Mouse (Mus musculus): ENCODE data around the gene Drap1. TPM values are rescaled to one million over a fixed set of nuclear protein-coding genes. Genes with fewer than 3 reads are reported as not detected.

The Drap1 gene
- polyA plus RNA-seq (2014; fragmentation: Nextera tagmentation; extraction: Ambion mirVana) = 237 and 253 TPM in 2 replicates

GRCm38 (mm10) chr19:5424782-5425741, at the start of gene Drap1, which contains the start of gene AI837181:
Drap1 (minus strand) TSS chr19:5424979.
AI837181 (plus strand) TSS chr19:5425144.
- peak; percentile 93 for ATAC-seq (ENCODE audit: low FRiP score)
- WGBS = under 1% methylated on average over 82 of the region's 87 CpGs
- Histone ChIP-seq H3K36me3 (replicated peaks; ENCODE audit: control insufficient read depth, insufficient read depth) (peaks cover 50% of the 10 kb centered on the region), H3K9ac (peak within 1 kb of the TSS; percentile 94), H3K9me3 (ENCODE audit: control insufficient read depth, low read length) (no peaks in the 10 kb centered on the region), H3K27ac (peak within 1 kb of the TSS; percentile 94), H3K4me3 (replicated peaks; ENCODE audit: low read length) (peak within 1 kb of the TSS; percentile 79), H3K4me2 (replicated peaks) (peak within 1 kb of the TSS; percentile 90), H3K4me1 (replicated peaks; ENCODE audit: control insufficient read depth, insufficient read depth, low read length) (peaks cover 24% of the 10 kb centered on the region), H3K27me3 (ENCODE audit: control insufficient read depth, insufficient read depth, low read length) (no peaks in the 10 kb centered on the region)
- DNase-seq (ENCODE audit: low spot score) = peak; percentile 96

GRCm38 (mm10) chr19:5473720-5474119, 48.9 kb upstream of the Drap1 start, which contains the start of gene Efemp2:
Efemp2 (plus strand) TSS chr19:5473954.
- no peaks in the 10 kb centered on the region for H3K27me3 ChIP-seq (ENCODE audit: control insufficient read depth, insufficient read depth, low read length)
- DNase-seq (ENCODE audit: low spot score) (peak; percentile 69), ATAC-seq (ENCODE audit: low FRiP score) (peak; percentile 56)
- H3K36me3 ChIP-seq (replicated peaks; ENCODE audit: control insufficient read depth, insufficient read depth) = 0 out of 2 replicates have a peak, but pooled peaks cover 11% of the 10 kb centered on the region
- H3K4me1 ChIP-seq (replicated peaks; ENCODE audit: control insufficient read depth, insufficient read depth, low read length) = peaks cover 24% of the 10 kb centered on the region
- peak within 1 kb of the TSS; percentile 57 for H3K4me3 ChIP-seq (replicated peaks; ENCODE audit: low read length)
- H3K4me2 ChIP-seq (replicated peaks) = peak within 1 kb of the TSS; percentile 99
- under 1% methylated on average over 22 of the region's 22 CpGs for WGBS
- peak within 1 kb of the TSS; percentile 69 for H3K9ac ChIP-seq
- H3K9me3 ChIP-seq (ENCODE audit: control insufficient read depth, low read length) = no peaks in the 10 kb centered on the region
- H3K27ac ChIP-seq = peak within 1 kb of the TSS; percentile 34

GRCm38 (mm10) chr19:5472857-5473256, 48.1 kb upstream of the Drap1 start:
- H3K4me1 ChIP-seq (replicated peaks; ENCODE audit: control insufficient read depth, insufficient read depth, low read length) = peaks cover 24% of the 10 kb centered on the region
- DNase-seq (ENCODE audit: low spot score) (no peak), ATAC-seq (ENCODE audit: low FRiP score) (no peak)
- no peak overlapping the region for H3K4me3 ChIP-seq (replicated peaks; ENCODE audit: low read length)
- WGBS = 86% methylated on average over 3 of the region's 3 CpGs
- no peaks in the 10 kb centered on the region for H3K27me3 ChIP-seq (ENCODE audit: control insufficient read depth, insufficient read depth, low read length)
- H3K27ac ChIP-seq = no peak overlapping the region
- no peaks in the 10 kb centered on the region for H3K9me3 ChIP-seq (ENCODE audit: control insufficient read depth, low read length)
- H3K36me3 ChIP-seq (replicated peaks; ENCODE audit: control insufficient read depth, insufficient read depth) = peaks cover 9% of the 10 kb centered on the region
- H3K4me2 ChIP-seq (replicated peaks) = no peak overlapping the region
- no peak overlapping the region for H3K9ac ChIP-seq

- 48% methylated on average over 5 of the region's 5 CpGs for WGBS
These were observed 47.1 kb upstream of the Drap1 start for GRCm38 (mm10) chr19:5471846-5472245.

GRCm38 (mm10) chr19:5468374-5468773, 43.6 kb upstream of the Drap1 start, which contains the start of gene Ctsw:
Ctsw (minus strand) TSS chr19:5468507.
- DNase-seq (ENCODE audit: low spot score) (no peak), ATAC-seq (ENCODE audit: low FRiP score) (no peak)
- peaks cover 43% of the 10 kb centered on the region for H3K36me3 ChIP-seq (replicated peaks; ENCODE audit: control insufficient read depth, insufficient read depth)
- H3K4me2 ChIP-seq (replicated peaks) = no peak within 1 kb of the TSS
- H3K9ac ChIP-seq = no peak within 1 kb of the TSS
- 60% methylated on average over 5 of the region's 5 CpGs for WGBS
- no peaks in the 10 kb centered on the region for H3K27me3 ChIP-seq (ENCODE audit: control insufficient read depth, insufficient read depth, low read length)
- no peaks in the 10 kb centered on the region for H3K9me3 ChIP-seq (ENCODE audit: control insufficient read depth, low read length)
- no peak within 1 kb of the TSS for H3K4me3 ChIP-seq (replicated peaks; ENCODE audit: low read length)
- no peak within 1 kb of the TSS for H3K27ac ChIP-seq
- peaks cover 8% of the 10 kb centered on the region; the same call in 1 of the 2 replicates for H3K4me1 ChIP-seq (replicated peaks; ENCODE audit: control insufficient read depth, insufficient read depth, low read length)

More at GRCm38 (mm10) chr19:5471846-5472245, 47.1 kb upstream of the Drap1 start:
- H3K4me3 ChIP-seq (replicated peaks; ENCODE audit: low read length) = no peak overlapping the region
- ATAC-seq (ENCODE audit: low FRiP score) = no peak
- DNase-seq (ENCODE audit: low spot score) = no peak
- H3K27me3 ChIP-seq (ENCODE audit: control insufficient read depth, insufficient read depth, low read length) = no peaks in the 10 kb centered on the region
- peaks cover 14% of the 10 kb centered on the region for H3K36me3 ChIP-seq (replicated peaks; ENCODE audit: control insufficient read depth, insufficient read depth)
- no peak overlapping the region for H3K9ac ChIP-seq
- no peaks in the 10 kb centered on the region for H3K9me3 ChIP-seq (ENCODE audit: control insufficient read depth, low read length)
- no peak overlapping the region for H3K4me2 ChIP-seq (replicated peaks)
- no peak overlapping the region for H3K27ac ChIP-seq
- H3K4me1 ChIP-seq (replicated peaks; ENCODE audit: control insufficient read depth, insufficient read depth, low read length) = peaks cover 23% of the 10 kb centered on the region

- no peak overlapping the region for H3K4me3 ChIP-seq (replicated peaks; ENCODE audit: low read length)
- 96% methylated on average over 6 of the region's 6 CpGs for WGBS
- H3K36me3 ChIP-seq (replicated peaks; ENCODE audit: control insufficient read depth, insufficient read depth) = peaks cover 56% of the 10 kb centered on the region
These were observed 42.2 kb upstream of the Drap1 start for GRCm38 (mm10) chr19:5466916-5467500.

GRCm38 (mm10) chr19:5465037-5465436, 40.3 kb upstream of the Drap1 start:
- H3K9me3 ChIP-seq (ENCODE audit: control insufficient read depth, low read length) = no peaks in the 10 kb centered on the region
- H3K9ac ChIP-seq = no peak overlapping the region
- no peak for ATAC-seq (ENCODE audit: low FRiP score)
- WGBS = 94% methylated on average over 8 of the region's 8 CpGs
- H3K36me3 ChIP-seq (replicated peaks; ENCODE audit: control insufficient read depth, insufficient read depth) = peaks cover 60% of the 10 kb centered on the region
- DNase-seq (ENCODE audit: low spot score) = no peak
- no peak overlapping the region for H3K4me2 ChIP-seq (replicated peaks)
- H3K4me1 ChIP-seq (replicated peaks; ENCODE audit: control insufficient read depth, insufficient read depth, low read length) = peaks cover 19% of the 10 kb centered on the region
- no peaks in the 10 kb centered on the region for H3K27me3 ChIP-seq (ENCODE audit: control insufficient read depth, insufficient read depth, low read length)
- no peak overlapping the region for H3K27ac ChIP-seq
- no peak overlapping the region for H3K4me3 ChIP-seq (replicated peaks; ENCODE audit: low read length)

More at GRCm38 (mm10) chr19:5466916-5467500, 42.2 kb upstream of the Drap1 start:
- no peak overlapping the region for H3K27ac ChIP-seq
- ATAC-seq (ENCODE audit: low FRiP score) (no peak), DNase-seq (ENCODE audit: low spot score) (no peak)
- H3K4me1 ChIP-seq (replicated peaks; ENCODE audit: control insufficient read depth, insufficient read depth, low read length) = peaks cover 8% of the 10 kb centered on the region; the same call in 1 of the 2 replicates
- H3K4me2 ChIP-seq (replicated peaks) = no peak overlapping the region
- H3K27me3 ChIP-seq (ENCODE audit: control insufficient read depth, insufficient read depth, low read length) = no peaks in the 10 kb centered on the region
- H3K9me3 ChIP-seq (ENCODE audit: control insufficient read depth, low read length) = no peaks in the 10 kb centered on the region
- no peak overlapping the region for H3K9ac ChIP-seq

- no peaks in the 10 kb centered on the region for H3K9me3 ChIP-seq (ENCODE audit: control insufficient read depth, low read length)
- H3K27ac ChIP-seq = peak overlapping the region; percentile 59
- no peaks in the 10 kb centered on the region for H3K27me3 ChIP-seq (ENCODE audit: control insufficient read depth, insufficient read depth, low read length)
- peaks cover 24% of the 10 kb centered on the region for H3K4me1 ChIP-seq (replicated peaks; ENCODE audit: control insufficient read depth, insufficient read depth, low read length)
- peaks cover 60% of the 10 kb centered on the region for H3K36me3 ChIP-seq (replicated peaks; ENCODE audit: control insufficient read depth, insufficient read depth)
- peak overlapping the region; percentile 48 for H3K4me2 ChIP-seq (replicated peaks)
- peak overlapping the region; percentile 56 for H3K9ac ChIP-seq
- peak; percentile 32; the same call in 1 of the 2 replicates for ATAC-seq (ENCODE audit: low FRiP score)
- peak overlapping the region; percentile 22 for H3K4me3 ChIP-seq (replicated peaks; ENCODE audit: low read length)
- 40% methylated on average over 15 of the region's 15 CpGs for WGBS
- peak; percentile 78 for DNase-seq (ENCODE audit: low spot score)
These were observed 39.2 kb upstream of the Drap1 start for GRCm38 (mm10) chr19:5463791-5464562.

Data from hindbrain, embryonic 14.5 days (tissue).